Mouse (Mus musculus) CH12.LX (cell line): ENCODE measurements at regions not wholly inside any gene's neighbourhood (a gene's known extent, or its start where the extent isn't known, plus 50 kb on each side); places are given as distances from the start of the nearest gene placed in this dataset.

ENCODE experiments used
- POLR2A ChIP-seq: IDR thresholded peaks from 2 replicates; pipeline ENCODE4 v1.6.1; 2011; ENCODE audit warnings: low read depth, mild to moderate bottlenecking, improper control_type of control experiment, low read length
- ZNF384 ChIP-seq: IDR thresholded peaks from 2 replicates; pipeline ENCODE4 v1.6.1; 2012; ENCODE audit warnings: low read depth, low read length, improper control_type of control experiment, inconsistent platforms

GRCm38 (mm10) chr9:6832862-6833261 is 351.4 kb downstream of the Dync2h1 start:
- TF ChIP-seq POLR2A (no peak), ZNF384 (no peak)
